Mouse (Mus musculus) heart, embryonic 11.5 days (tissue): ENCODE measurements around the gene Erc1. TPM values are rescaled to one million over a fixed set of nuclear protein-coding genes. Genes with fewer than 3 reads are reported as not detected.

Experiments
- ATAC-seq: fragments of 200-750 bp; cut with Nextera tagmentation; replicated peaks from 2 replicates; pipeline ENCODE4 v1.8.0; 2017; ENCODE audit warnings: moderate library complexity; ENCODE audit not compliant: insufficient number of reproducible peaks, low FRiP score, low TSS enrichment
- H3K27ac ChIP-seq: fragments of 300-500 bp; sonication (generic); 2 replicates; pipeline ENCODE4 v1.5.1; 2014; ENCODE audit warnings: mild to moderate bottlenecking, low read depth, low read length
- H3K27me3 ChIP-seq: fragments of 300-500 bp; sonication (generic); 2 replicates; pipeline ENCODE4 v1.6.1; 2014; ENCODE audit warnings: mild to moderate bottlenecking, low read length, mixed read lengths; ENCODE audit not compliant: control insufficient read depth, insufficient read depth
- H3K36me3 ChIP-seq: fragments of 300-500 bp; sonication (generic); 2 replicates; pipeline ENCODE4 v1.6.1; 2014; ENCODE audit warnings: mild to moderate bottlenecking, low read length, moderate library complexity, mixed read lengths; ENCODE audit not compliant: control insufficient read depth, insufficient read depth
- H3K4me1 ChIP-seq: fragments of 300-500 bp; sonication (generic); 2 replicates; pipeline ENCODE4 v1.6.1; 2014; ENCODE audit warnings: low read length; ENCODE audit not compliant: control insufficient read depth, insufficient read depth
- H3K4me2 ChIP-seq: fragments of 300-500 bp; sonication (generic); 2 replicates; pipeline ENCODE4 v1.6.1; 2014; ENCODE audit warnings: mild to moderate bottlenecking, moderate library complexity
- H3K4me3 ChIP-seq: fragments of 300-500 bp; sonication (generic); 2 replicates; pipeline ENCODE4 v1.5.1; 2014; ENCODE audit warnings: low read depth, low read length
- H3K9ac ChIP-seq: fragments of 300-500 bp; sonication (generic); 2 replicates; pipeline ENCODE4 v1.6.1; 2014; ENCODE audit warnings: mild to moderate bottlenecking, low read depth, low read length, moderate library complexity
- H3K9me3 ChIP-seq: fragments of 300-500 bp; sonication (generic); replicated peaks from 2 replicates; pipeline ENCODE4 v1.6.1; 2016; ENCODE audit warnings: low read length; ENCODE audit not compliant: control insufficient read depth
- WGBS: fragments of 180-500 bp; shearing (Covaris S2); extraction: QIAGEN DNeasy Blood & Tissue Kit; methylation state at CpG from one replicate; pipeline ENCODE4 v1.1.7; 2014; ENCODE audit not compliant: insufficient replicate concordance; 5-methylcytosine and 5-hydroxymethylcytosine counted together
- polyA plus RNA-seq: library from polyadenylated mRNA; unstranded; fragments of >200 nt; fragmentation: Nextera tagmentation; extraction: Ambion mirVana; gene quantifications from 2 replicates; pipeline ENCODE4 v1.2.1, GENCODE M21; 2014

Gene Erc1
- polyA plus RNA-seq, 1 experiment from 2014 or later, result 21.8 TPM

GRCm38 (mm10) chr6:119849858-119850257, 1.9 kb upstream of the Erc1 start:
- no peak overlapping the region for H3K27ac ChIP-seq
- H3K36me3 ChIP-seq, result no peaks in the 10 kb centered on the region
- no peak overlapping the region for H3K4me2 ChIP-seq
- no peak overlapping the region for H3K4me3 ChIP-seq
- no peaks in the 10 kb centered on the region for H3K4me1 ChIP-seq
- no peak overlapping the region for H3K9ac ChIP-seq
- WGBS, result 86% methylated on average over 3 of the region's 3 CpGs
- ATAC-seq, result no peak
- H3K27me3 ChIP-seq, result no peaks in the 10 kb centered on the region
- no peaks in the 10 kb centered on the region for H3K9me3 ChIP-seq

- Histone ChIP-seq H3K4me2 (peak overlapping the region; percentile 80), H3K36me3 (no peaks in the 10 kb centered on the region), H3K27me3 (no peaks in the 10 kb centered on the region), H3K27ac (no peak overlapping the region), H3K4me1 (no peaks in the 10 kb centered on the region), H3K4me3 (peak overlapping the region; percentile 65; the same call in 1 of the 2 replicates), H3K9me3 (no peaks in the 10 kb centered on the region), H3K9ac (no peak overlapping the region)
- ATAC-seq, result no peak
- WGBS, result 68% methylated on average over 3 of the region's 3 CpGs
These were observed 1.4 kb upstream of the Erc1 start for GRCm38 (mm10) chr6:119849348-119849709.

GRCm38 (mm10) chr6:119848696-119849347, 855 bp upstream of the Erc1 start:
- Histone ChIP-seq H3K4me3 (peak overlapping the region; percentile 65), H3K27ac (peak overlapping the region; percentile 98), H3K4me1 (no peaks in the 10 kb centered on the region), H3K36me3 (no peaks in the 10 kb centered on the region), H3K27me3 (no peaks in the 10 kb centered on the region), H3K9ac (peak overlapping the region; percentile 79), H3K9me3 (no peaks in the 10 kb centered on the region), H3K4me2 (peak overlapping the region; percentile 80)
- WGBS, result 12% methylated on average over 13 of the region's 13 CpGs
- no peak; the same call in 1 of the 2 replicates for ATAC-seq

GRCm38 (mm10) chr6:119847518-119848033, 391 bp downstream of the Erc1 start:
- Histone ChIP-seq H3K9me3 (no peaks in the 10 kb centered on the region), H3K4me2 (peak overlapping the region; percentile 80), H3K27ac (peak overlapping the region; percentile 98), H3K4me1 (no peaks in the 10 kb centered on the region), H3K27me3 (no peaks in the 10 kb centered on the region), H3K4me3 (peak overlapping the region; percentile 65), H3K36me3 (no peaks in the 10 kb centered on the region), H3K9ac (peak overlapping the region; percentile 79)
- ATAC-seq, result peak; percentile 32; the same call in 1 of the 2 replicates
- WGBS, result under 1% methylated on average over 31 of the region's 40 CpGs

GRCm38 (mm10) chr6:119846751-119847517, 1.0 kb downstream of the Erc1 start:
- no peak overlapping the region for H3K27ac ChIP-seq
- peak overlapping the region; percentile 65 for H3K4me3 ChIP-seq
- no peaks in the 10 kb centered on the region for H3K27me3 ChIP-seq
- no peaks in the 10 kb centered on the region for H3K9me3 ChIP-seq
- no peaks in the 10 kb centered on the region for H3K4me1 ChIP-seq
- WGBS, result 31% methylated on average over 11 of the region's 11 CpGs
- no peaks in the 10 kb centered on the region for H3K36me3 ChIP-seq
- no peak for ATAC-seq
- peak overlapping the region; percentile 80 for H3K4me2 ChIP-seq
- peak overlapping the region; percentile 79 for H3K9ac ChIP-seq

GRCm38 (mm10) chr6:119829951-119830350, 18.0 kb downstream of the Erc1 start:
- no peak for ATAC-seq
- no peaks in the 10 kb centered on the region for H3K9me3 ChIP-seq
- 85% methylated on average over 5 of the region's 5 CpGs for WGBS

GRCm38 (mm10) chr6:119828165-119828564, 19.8 kb downstream of the Erc1 start:
- Histone ChIP-seq H3K9me3 (no peaks in the 10 kb centered on the region), H3K9ac (no peak overlapping the region), H3K27me3 (no peaks in the 10 kb centered on the region), H3K4me3 (no peak overlapping the region), H3K36me3 (peaks cover 3% of the 10 kb centered on the region; the same call in 1 of the 2 replicates), H3K4me1 (0 out of 2 replicates have a peak, but pooled peaks cover 4% of the 10 kb centered on the region), H3K27ac (no peak overlapping the region), H3K4me2 (no peak overlapping the region)
- WGBS, result 89% methylated on average over 1 of the region's 1 CpGs
- ATAC-seq, result no peak

More at GRCm38 (mm10) chr6:119829951-119830350, 18.0 kb downstream of the Erc1 start:
- Histone ChIP-seq H3K4me3 (no peak overlapping the region), H3K27me3 (no peaks in the 10 kb centered on the region), H3K36me3 (no peaks in the 10 kb centered on the region; the same call in 1 of the 2 replicates), H3K9ac (no peak overlapping the region), H3K4me1 (0 out of 2 replicates have a peak, but pooled peaks cover 4% of the 10 kb centered on the region), H3K4me2 (no peak overlapping the region), H3K27ac (no peak overlapping the region)

- Histone ChIP-seq H3K27me3 (no peaks in the 10 kb centered on the region), H3K4me1 (0 out of 2 replicates have a peak, but pooled peaks cover 4% of the 10 kb centered on the region), H3K9ac (no peak overlapping the region), H3K4me3 (no peak overlapping the region), H3K27ac (no peak overlapping the region), H3K36me3 (peaks cover 3% of the 10 kb centered on the region; the same call in 1 of the 2 replicates), H3K9me3 (no peaks in the 10 kb centered on the region), H3K4me2 (no peak overlapping the region)
- no peak for ATAC-seq
- WGBS, result 84% methylated on average over 4 of the region's 4 CpGs
These were observed 21.3 kb downstream of the Erc1 start for GRCm38 (mm10) chr6:119826701-119827100.
